Mouse (Mus musculus) heart, embryonic 15.5 days (tissue): ENCODE data around the gene Gpatch8. TPM values are rescaled to one million over a fixed set of nuclear protein-coding genes. Genes with fewer than 3 reads are reported as not detected.

Experiments used
- ATAC-seq: fragments of 200-750 bp; cut with Nextera tagmentation; replicated peaks from 2 replicates; pipeline ENCODE4 v1.8.0; 2017; ENCODE audit warnings: low read depth, moderate TSS enrichment; ENCODE audit not compliant: insufficient number of reproducible peaks, insufficient read depth, low FRiP score
- H3K27ac ChIP-seq: fragments of 300-500 bp; sonication (generic); 2 replicates; pipeline ENCODE4 v1.5.1; 2015; ENCODE audit warnings: mild to moderate bottlenecking, inconsistent platforms
- H3K27me3 ChIP-seq: fragments of 300-500 bp; sonication (generic); 2 replicates; pipeline ENCODE4 v1.6.1; 2015; ENCODE audit warnings: inconsistent platforms
- H3K36me3 ChIP-seq: fragments of 300-500 bp; sonication (generic); 2 replicates; pipeline ENCODE4 v1.6.1; 2015; ENCODE audit warnings: mild to moderate bottlenecking, inconsistent platforms
- H3K4me1 ChIP-seq: fragments of 300-500 bp; sonication (generic); replicated peaks from 2 replicates; pipeline ENCODE4 v1.6.1; 2015; ENCODE audit warnings: inconsistent platforms
- H3K4me2 ChIP-seq: fragments of 300-500 bp; sonication (generic); 2 replicates; pipeline ENCODE4 v1.6.1; 2015; ENCODE audit warnings: inconsistent platforms, mild to moderate bottlenecking, moderate library complexity
- H3K4me3 ChIP-seq: fragments of 300-500 bp; sonication (generic); 2 replicates; pipeline ENCODE4 v1.5.1; 2015; ENCODE audit warnings: mild to moderate bottlenecking, inconsistent platforms
- H3K9ac ChIP-seq: fragments of 300-500 bp; sonication (generic); 2 replicates; pipeline ENCODE4 v1.6.1; 2015; ENCODE audit warnings: mild to moderate bottlenecking, inconsistent platforms
- H3K9me3 ChIP-seq: fragments of 300-500 bp; sonication (generic); replicated peaks from 2 replicates; pipeline ENCODE4 v1.6.1; 2016; ENCODE audit warnings: inconsistent platforms
- whole genome bisulfite sequencing: fragments of 180-500 bp; shearing (Covaris S2); methylation state at CpG from one replicate; pipeline ENCODE4 v1.1.7; 2015; ENCODE audit warnings: mixed read lengths; 5-methylcytosine and 5-hydroxymethylcytosine counted together
- polyA plus RNA-seq: library from polyadenylated mRNA; unstranded; fragments of >200 nt; fragmentation: Nextera tagmentation; extraction: Ambion mirVana; gene quantifications from 2 replicates; pipeline ENCODE4 v1.2.1, GENCODE M21; 2015

Gene Gpatch8
- polyA plus RNA-seq, 1 experiment from 2014 or later: 34.4 TPM

DNA sequence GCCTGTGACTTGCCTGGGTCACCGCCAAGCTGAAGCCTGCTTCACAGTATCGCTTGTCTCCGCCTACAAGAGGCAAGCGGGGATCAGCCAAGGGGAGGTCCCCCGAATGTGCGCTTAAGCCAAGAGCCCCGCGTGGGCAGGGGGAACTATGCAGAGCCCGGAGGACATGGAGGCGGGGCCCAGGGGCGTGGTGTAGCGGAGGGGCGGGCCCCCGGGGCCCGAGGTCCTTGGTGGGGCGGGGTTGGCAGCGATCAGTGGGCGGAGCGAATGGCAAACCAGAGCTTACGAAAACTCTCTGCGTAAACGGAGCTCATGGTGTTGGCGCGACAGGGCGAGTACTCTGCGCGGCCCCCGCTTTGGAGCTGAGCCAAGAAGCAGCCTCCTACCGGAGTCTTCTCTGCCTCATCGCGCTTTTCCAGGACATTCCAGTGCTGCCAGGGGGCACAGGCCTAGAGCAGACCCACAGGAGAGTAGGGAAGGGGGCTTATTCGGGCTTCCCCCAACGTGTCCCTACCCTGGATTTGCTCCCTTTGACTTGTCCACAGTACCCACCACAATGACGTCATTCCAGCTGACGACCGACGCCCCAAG lies 89.1 kb downstream of the Gpatch8 start:
- Histone ChIP-seq H3K9me3 (no peaks in the 10 kb centered on the region), H3K4me2 (peak overlapping the region; percentile 89), H3K27ac (peak overlapping the region; percentile 77), H3K36me3 (no peaks in the 10 kb centered on the region), H3K27me3 (no peaks in the 10 kb centered on the region), H3K4me1 (peaks cover 35% of the 10 kb centered on the region), H3K9ac (peak overlapping the region; percentile 58; the same call in 1 of the 2 replicates), H3K4me3 (peak overlapping the region; percentile 52)
- ATAC-seq: peak; percentile 95
- WGBS: under 1% methylated on average over 37 of the region's 37 CpGs

DNA sequence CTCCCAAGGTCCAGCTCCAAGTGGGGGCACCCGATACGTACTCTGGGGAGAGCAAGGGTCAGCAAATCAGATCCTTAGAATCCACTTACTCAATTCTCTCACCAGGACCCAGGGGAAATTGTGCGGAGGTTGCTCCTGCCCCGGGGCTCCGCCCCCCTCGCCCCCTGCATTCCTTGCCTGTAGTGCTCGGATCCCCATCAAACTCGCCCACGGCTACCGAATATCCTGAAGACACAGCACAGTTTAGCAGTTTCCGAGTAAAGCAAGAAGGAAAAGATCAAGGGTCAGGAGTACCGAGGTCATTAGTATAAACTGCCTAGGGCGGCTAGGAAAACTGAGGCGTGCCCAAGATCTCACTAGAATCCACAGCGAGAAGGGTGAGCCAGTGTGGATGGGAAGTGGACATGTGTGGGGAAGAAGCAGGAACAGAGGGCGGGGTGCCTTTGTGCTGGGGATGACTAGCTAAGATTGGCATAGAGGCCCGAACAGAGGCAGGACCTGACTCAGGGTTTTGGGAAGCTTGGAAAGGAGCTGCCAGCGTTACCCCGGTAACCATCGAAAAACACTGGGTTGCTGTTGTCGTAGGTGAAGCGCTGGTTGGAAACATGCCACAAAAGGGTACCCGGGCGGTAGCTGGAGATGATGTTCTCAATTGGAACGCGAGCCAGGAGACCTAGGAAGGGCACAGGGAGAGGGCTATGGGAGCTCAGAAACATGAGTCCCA lies 90.3 kb downstream of the Gpatch8 start:
- peak overlapping the region; percentile 77 for H3K27ac ChIP-seq
- peaks cover 33% of the 10 kb centered on the region for H3K4me1 ChIP-seq
- no peaks in the 10 kb centered on the region for H3K9me3 ChIP-seq
- 0 out of 2 replicates have a peak overlapping the region, but pooled peaks have one; percentile 6 for H3K4me3 ChIP-seq
- H3K9ac ChIP-seq: no peak overlapping the region; the same call in 1 of the 2 replicates
- ATAC-seq: no peak
- peak overlapping the region; percentile 38 for H3K4me2 ChIP-seq
- no peaks in the 10 kb centered on the region for H3K36me3 ChIP-seq
- H3K27me3 ChIP-seq: no peaks in the 10 kb centered on the region; the same call in 1 of the 2 replicates
- WGBS: 23% methylated on average over 26 of the region's 26 CpGs

DNA sequence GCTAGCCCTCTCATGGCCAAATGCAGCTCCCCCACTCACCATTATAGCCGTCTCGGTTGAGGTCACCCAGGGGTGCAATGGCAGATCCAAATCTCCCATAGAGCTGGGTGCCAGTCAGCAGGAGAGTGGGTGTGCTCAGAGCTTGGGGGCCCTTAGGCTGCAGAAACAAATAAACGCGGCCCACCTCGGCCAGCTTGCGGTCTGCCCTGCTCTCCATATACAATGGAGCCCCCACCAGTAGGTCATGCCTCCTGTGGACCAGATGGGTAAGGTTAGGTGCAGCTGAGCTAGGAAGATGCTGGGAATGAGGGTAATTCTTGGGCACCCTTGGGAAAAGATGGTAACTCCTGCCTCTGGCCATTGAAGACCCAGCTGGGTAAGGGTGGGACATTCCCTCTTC lies 91.3 kb downstream of the Gpatch8 start:
- Histone ChIP-seq H3K27me3 (no peaks in the 10 kb centered on the region; the same call in 1 of the 2 replicates), H3K27ac (no peak overlapping the region), H3K9me3 (no peaks in the 10 kb centered on the region), H3K4me3 (no peak overlapping the region), H3K4me1 (peaks cover 30% of the 10 kb centered on the region), H3K36me3 (no peaks in the 10 kb centered on the region), H3K4me2 (no peak overlapping the region), H3K9ac (no peak overlapping the region)
- WGBS: 92% methylated on average over 6 of the region's 6 CpGs
- ATAC-seq: no peak

DNA sequence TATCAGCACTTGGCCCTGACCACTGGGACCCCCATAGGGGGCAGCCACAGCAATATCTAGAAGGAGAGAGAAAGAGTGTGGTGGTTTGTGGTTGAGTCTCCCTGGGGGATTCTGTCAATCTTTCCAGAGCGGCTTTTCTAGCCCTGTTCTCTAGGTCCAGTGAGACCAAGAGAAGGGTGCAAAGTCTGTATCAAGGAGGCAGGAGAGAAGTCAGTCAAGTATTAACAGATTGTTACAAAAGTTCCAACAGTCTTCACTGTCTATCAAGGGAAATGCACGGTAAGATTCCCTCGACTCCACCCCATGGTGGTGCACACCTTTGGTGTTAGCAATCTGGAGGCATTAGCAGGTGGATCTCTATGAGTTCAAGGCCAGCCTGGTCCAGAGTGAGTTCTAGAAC lies 94.4 kb downstream of the Gpatch8 start:
- 77% methylated on average over 3 of the region's 3 CpGs for WGBS
- no peaks in the 10 kb centered on the region for H3K36me3 ChIP-seq
- no peak overlapping the region for H3K9ac ChIP-seq
- no peak overlapping the region for H3K27ac ChIP-seq
- ATAC-seq: no peak
- peaks cover 4% of the 10 kb centered on the region; the same call in 1 of the 2 replicates for H3K27me3 ChIP-seq
- no peaks in the 10 kb centered on the region for H3K9me3 ChIP-seq
- H3K4me1 ChIP-seq: peaks cover 16% of the 10 kb centered on the region
- no peak overlapping the region for H3K4me3 ChIP-seq
- no peak overlapping the region for H3K4me2 ChIP-seq

DNA sequence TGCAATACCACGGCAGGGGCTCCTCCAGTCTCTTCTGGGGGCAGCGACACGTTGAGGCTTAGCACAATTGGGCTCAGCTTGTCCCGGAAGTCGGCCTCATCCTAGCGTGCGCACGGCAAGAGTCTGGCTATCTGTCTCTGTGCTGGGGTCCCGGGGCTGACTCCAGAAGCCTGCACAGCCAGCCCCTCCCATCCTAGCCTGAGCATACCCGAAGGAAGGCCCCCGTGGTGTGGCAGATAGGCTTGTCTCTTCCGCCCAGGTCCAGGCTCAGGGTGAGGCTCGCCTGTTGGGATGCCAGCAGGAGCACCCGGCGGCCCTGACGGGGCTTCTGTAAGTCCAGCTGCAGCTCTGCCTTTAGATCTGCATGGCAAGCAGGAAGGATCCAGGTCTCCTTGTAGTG lies 95.7 kb downstream of the Gpatch8 start:
- peaks cover 15% of the 10 kb centered on the region for H3K4me1 ChIP-seq
- H3K9me3 ChIP-seq: no peaks in the 10 kb centered on the region
- H3K4me2 ChIP-seq: no peak overlapping the region
- 48% methylated on average over 16 of the region's 16 CpGs for WGBS
- no peak overlapping the region for H3K9ac ChIP-seq
- no peak overlapping the region for H3K27ac ChIP-seq
- H3K4me3 ChIP-seq: no peak overlapping the region
- peaks cover 4% of the 10 kb centered on the region; the same call in 1 of the 2 replicates for H3K27me3 ChIP-seq
- no peak for ATAC-seq
- no peaks in the 10 kb centered on the region for H3K36me3 ChIP-seq

DNA sequence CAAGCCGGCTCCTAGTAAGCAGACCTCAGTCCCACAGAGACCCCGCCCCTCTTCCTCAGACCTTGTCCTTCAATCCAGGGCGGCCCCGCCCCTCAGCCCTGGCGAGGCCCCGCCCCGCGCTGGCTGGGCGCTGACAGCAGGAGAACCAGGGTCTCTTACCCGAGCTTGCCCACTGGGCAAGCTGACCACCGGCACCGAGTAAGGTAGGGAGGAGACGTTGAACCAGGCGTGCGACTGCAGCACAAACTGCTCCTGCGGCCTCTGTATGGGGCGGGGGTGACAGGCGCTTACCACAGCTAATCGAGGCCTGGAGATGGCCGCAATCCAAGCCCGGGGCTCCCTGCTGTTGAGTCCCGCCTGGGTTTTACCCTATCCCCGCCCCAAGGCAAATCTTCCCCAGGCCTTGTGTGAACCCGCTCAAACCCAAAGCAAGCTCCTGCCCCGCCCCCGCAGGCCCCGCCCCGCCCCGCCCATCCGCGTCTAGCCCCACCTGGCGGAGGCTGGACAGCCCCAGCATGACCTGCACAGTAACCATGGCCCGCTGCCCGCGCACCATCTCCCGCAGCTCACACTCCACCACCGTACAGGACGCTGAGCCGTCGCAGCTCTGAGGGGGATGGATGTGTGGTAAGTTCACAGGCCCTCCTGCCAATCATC lies 100.3 kb downstream of the Gpatch8 start:
- H3K9me3 ChIP-seq: no peaks in the 10 kb centered on the region
- H3K4me2 ChIP-seq: peak overlapping the region; percentile 98
- H3K4me3 ChIP-seq: peak overlapping the region; percentile 64
- H3K36me3 ChIP-seq: no peaks in the 10 kb centered on the region
- H3K27me3 ChIP-seq: peaks cover 8% of the 10 kb centered on the region; the same call in 1 of the 2 replicates
- ATAC-seq: peak; percentile 87
- peak overlapping the region; percentile 60 for H3K9ac ChIP-seq
- peak overlapping the region; percentile 71 for H3K27ac ChIP-seq
- H3K4me1 ChIP-seq: peaks cover 18% of the 10 kb centered on the region
- WGBS: under 1% methylated on average over 40 of the region's 40 CpGs

DNA sequence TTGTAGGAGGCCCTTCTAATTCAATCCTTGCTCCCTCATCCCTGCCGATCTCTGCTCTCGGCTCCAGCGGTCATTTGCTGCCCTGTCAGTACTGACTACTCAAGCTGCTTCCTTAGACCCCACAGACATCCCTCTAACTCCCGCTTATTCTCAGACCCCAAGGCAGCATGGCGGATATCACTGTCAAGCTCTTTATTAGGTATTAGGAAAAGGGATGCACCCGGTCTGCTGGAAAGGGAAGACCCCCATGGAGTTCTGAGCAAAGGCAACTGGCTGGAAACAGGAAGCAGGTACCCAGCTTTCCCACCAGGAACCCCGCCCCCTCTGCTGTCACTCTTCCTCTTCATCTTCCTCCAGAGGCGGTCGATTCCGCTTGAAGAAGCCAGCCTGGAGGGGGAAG lies 103.1 kb downstream of the Gpatch8 start:
- peaks cover 29% of the 10 kb centered on the region for H3K4me1 ChIP-seq
- no peaks in the 10 kb centered on the region for H3K9me3 ChIP-seq
- no peaks in the 10 kb centered on the region for H3K36me3 ChIP-seq
- H3K9ac ChIP-seq: no peak overlapping the region
- WGBS: 31% methylated on average over 10 of the region's 10 CpGs
- H3K27ac ChIP-seq: no peak overlapping the region
- no peak overlapping the region for H3K4me2 ChIP-seq
- H3K27me3 ChIP-seq: 0 out of 2 replicates have a peak, but pooled peaks cover 7% of the 10 kb centered on the region
- no peak for ATAC-seq
- H3K4me3 ChIP-seq: no peak overlapping the region

DNA sequence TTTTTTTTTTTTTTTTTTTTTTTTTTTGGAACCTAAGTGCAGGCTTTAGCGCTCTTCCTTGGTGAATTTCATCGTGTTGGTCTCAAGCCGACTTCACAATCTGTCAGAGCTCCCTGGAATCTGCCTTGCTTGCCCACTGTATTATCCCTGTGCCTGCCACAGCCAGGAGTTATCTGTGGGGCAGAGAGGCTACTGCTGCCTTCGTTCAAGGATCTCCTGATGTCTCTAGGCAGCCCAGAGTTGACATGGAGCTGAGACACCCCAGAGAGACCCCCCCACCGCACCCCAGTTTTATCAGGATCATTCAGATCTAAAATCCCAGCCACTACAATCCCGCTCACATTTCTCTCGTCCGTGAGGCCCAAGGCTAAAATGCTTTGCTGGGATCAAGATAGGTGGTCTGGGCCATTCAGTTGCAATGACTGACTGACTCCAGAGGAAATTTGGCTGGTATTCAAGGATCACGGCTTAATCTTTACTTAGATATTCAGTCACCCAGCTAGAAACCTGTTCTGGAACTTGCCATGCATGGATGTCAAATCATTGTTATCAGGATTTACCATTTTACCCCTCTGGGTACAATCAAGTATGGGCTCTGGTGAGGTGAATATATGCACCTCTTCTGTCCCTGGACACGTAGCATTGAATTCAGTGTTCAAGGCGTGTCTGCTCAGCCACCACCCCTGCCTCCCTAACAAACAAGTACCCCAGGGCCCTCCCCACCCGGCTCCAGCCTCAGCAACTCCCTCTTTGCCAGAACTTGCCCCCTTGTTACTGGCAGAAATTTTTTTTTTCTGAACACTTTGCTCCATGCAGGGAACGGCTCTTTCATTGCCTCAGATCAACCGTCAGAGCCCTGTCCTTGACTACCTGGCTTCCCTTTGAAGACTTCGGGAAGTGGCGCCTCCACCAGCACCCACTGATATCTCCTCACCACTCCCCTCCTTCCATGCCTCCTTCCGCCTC lies 106.9 kb downstream of the Gpatch8 start:
- H3K27ac ChIP-seq: no peak overlapping the region
- no peaks in the 10 kb centered on the region for H3K36me3 ChIP-seq
- no peak for ATAC-seq
- H3K4me3 ChIP-seq: no peak overlapping the region
- H3K9me3 ChIP-seq: no peaks in the 10 kb centered on the region
- 0 out of 2 replicates have a peak, but pooled peaks cover 7% of the 10 kb centered on the region for H3K27me3 ChIP-seq
- peaks cover 41% of the 10 kb centered on the region for H3K4me1 ChIP-seq
- WGBS: 41% methylated on average over 17 of the region's 17 CpGs
- no peak overlapping the region for H3K4me2 ChIP-seq
- no peak overlapping the region for H3K9ac ChIP-seq

DNA sequence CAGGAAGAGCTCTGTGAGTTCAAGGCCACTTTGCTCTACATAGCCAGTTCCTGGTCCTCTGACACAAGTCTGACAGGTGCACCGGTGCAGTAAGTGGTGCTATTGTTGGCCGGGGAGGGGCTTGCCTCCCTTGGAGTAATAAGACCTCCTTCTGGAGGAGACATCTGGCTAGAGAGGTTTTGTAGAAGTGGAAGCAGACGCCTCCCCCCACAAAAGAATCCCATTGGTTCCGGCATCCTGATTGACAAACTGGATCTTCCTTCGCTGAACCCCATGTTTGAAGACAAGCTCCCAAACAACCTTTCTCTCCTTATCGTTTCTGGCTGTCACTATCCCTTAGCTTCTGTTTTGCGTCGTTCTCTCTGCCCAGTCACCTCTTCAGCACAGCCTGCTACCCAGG lies 107.9 kb downstream of the Gpatch8 start:
- no peaks in the 10 kb centered on the region; the same call in 1 of the 2 replicates for H3K36me3 ChIP-seq
- H3K27ac ChIP-seq: no peak overlapping the region
- peaks cover 50% of the 10 kb centered on the region for H3K4me1 ChIP-seq
- no peaks in the 10 kb centered on the region for H3K9me3 ChIP-seq
- no peak overlapping the region for H3K4me2 ChIP-seq
- H3K9ac ChIP-seq: no peak overlapping the region
- H3K27me3 ChIP-seq: 0 out of 2 replicates have a peak, but pooled peaks cover 7% of the 10 kb centered on the region
- ATAC-seq: no peak
- no peak overlapping the region for H3K4me3 ChIP-seq
- WGBS: 15% methylated on average over 8 of the region's 8 CpGs

DNA sequence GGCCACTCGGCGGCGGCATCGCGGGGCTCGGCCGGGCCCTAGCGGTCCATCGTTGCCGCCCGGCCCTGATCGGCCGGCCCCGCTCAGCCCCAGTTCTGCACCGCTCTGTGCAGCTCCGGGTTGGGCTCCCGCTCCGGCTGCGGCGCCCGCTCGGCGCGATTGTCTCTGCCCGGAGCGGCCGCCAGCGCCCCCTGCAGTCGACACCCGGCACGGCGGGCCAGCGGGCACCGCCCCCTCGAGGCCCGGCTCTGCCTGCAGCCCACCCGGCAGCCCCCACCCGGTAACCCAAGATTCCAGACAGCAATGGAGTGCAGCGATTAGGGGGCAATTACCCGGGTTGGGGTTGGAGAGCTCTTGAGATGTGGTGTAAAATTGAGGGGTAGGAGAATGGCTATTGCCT lies 108.7 kb downstream of the Gpatch8 start, which contains the start of gene Fam171a2:
TSS of gene Fam171a2 (minus strand) at position 186 of the 400 bp plus-strand sequence.
- peaks cover 4% of the 10 kb centered on the region; the same call in 1 of the 2 replicates for H3K36me3 ChIP-seq

More for the DNA sequence above, 108.7 kb downstream of the Gpatch8 start, which contains the start of gene Fam171a2:
- Histone ChIP-seq H3K4me1 (peaks cover 50% of the 10 kb centered on the region), H3K4me3 (peak within 1 kb of the TSS; percentile 93), H3K4me2 (peak within 1 kb of the TSS; percentile 88), H3K27me3 (0 out of 2 replicates have a peak, but pooled peaks cover 3% of the 10 kb centered on the region), H3K27ac (peak within 1 kb of the TSS; percentile 87), H3K9ac (peak within 1 kb of the TSS; percentile 93), H3K9me3 (no peaks in the 10 kb centered on the region)
- 0% methylated on average over 39 of the region's 40 CpGs for WGBS
- ATAC-seq: peak; percentile 59
